Mouse (Mus musculus) mouse embryonic stem cell (cell line): Measurements from ENCODE around the gene Dock9.

Experiments
- in situ Hi-C, 2 experiments: fragments of 300-500 bp; cut with MboI; formaldehyde crosslinking; loops; 1 replicate in 1 of 2; 3 replicates in 1 of 2; pipeline ENCODE4 v1.14.3; 2019 to 2020; ENCODE audit warnings: low sequenced_read_pairs in 2 of 2, low pct_unique_long_range_greater_than_20kb in 1 of 2, mixed read lengths in 1 of 2; ENCODE audit not compliant: unreplicated experiment in 1 of 2

Dock9 gene

DNA sequence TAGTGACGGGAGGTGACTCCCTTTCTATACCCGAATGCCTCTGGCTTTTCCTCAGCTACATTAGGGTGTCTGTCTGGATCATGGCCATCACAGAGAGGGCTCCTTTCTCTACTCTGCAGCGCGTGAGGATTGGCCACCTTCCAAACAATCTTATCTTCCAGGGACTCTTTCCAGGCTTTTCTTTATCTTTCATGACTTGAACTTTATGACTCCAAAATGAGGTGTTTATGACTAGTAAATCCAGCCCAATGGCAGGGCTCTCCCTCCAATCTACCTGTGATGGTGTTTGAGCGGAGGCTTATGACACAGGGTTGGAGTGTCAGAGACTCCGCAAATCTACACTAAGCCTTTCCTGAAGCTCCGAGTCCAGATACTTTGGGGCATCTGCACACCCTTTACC lies 256.4 kb downstream of the Dock9 start:
- in situ Hi-C loops = no loop called here

DNA sequence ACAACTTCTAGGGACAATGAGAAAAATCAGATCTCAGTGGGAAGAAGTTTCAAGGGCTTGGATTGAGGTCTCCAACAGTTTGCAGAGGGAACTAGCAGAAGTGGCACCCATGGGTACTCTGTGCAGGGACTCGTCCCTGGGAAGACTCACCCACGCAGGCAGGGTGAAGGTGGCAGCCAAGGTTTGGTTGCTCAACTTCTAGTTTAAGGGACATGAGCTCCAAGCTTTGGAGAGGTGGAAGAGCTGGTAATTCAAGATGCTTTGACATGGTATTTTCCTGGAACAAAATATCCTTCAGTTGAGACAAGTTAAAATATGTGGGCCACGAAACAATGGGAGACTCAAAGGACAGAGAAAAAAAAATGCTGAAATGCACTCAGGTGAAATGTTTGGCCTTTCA lies 263.1 kb downstream of the Dock9 start:
- in situ Hi-C loops = no loop called here

DNA sequence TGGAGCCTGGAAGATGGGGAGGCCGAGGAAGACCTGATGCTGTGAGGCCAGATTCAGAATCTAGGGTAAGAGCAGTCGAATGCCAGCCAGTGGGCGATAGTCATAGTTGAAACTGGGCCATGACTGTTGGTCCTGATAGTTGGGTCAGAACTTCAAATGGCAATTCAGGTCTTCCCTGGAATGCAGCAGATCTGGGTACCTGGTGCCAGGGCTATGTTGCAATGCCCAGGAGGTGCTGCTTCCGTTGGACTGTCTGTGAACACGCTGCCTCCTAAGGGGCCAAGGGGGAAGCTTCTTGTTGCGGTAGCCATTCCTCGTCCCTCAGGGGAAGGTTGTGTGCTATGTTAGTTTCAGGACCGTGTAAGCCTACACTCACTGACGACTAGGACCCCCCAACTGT lies 266.8 kb downstream of the Dock9 start:
- in situ Hi-C loops = no loop called here

DNA sequence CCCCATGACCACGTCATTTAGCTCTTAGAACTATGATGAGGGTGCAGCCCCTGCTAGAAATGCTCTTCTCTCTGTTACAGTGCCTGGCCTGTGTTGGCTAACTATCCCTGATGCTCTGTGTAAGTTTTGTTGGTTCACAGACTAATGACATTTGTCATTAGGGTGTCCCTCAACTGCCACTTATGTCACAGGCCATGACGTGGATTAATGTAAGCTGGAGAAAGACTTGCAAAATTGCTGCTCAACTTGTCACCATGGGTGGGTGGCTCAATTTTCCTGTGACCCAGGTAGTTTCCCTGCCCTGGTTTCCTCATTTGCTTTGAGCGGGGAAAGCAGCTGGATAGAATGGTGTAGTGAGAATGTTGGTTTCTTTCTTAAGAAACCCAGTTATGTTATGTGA lies 269.8 kb downstream of the Dock9 start:
- in situ Hi-C loops = no loop called here

DNA sequence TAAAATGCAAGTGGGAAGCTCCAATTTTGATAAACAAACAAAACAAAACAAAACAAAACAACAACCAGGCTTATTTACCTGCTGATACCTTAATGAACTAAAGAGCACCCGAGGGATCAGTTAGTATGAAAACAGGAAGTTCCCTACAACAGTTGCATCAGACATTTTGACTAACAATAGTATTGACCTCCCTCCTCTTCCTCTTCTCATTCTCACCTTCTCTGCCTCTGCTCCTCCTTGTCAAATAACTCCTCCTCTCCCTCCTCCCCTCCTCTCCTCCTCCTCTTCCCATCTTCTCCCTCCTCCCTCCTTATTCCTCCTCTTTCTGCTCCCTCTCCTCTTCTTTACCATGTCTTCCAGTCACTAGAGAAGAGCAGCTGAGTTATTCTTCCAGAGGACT lies 270.4 kb downstream of the Dock9 start:
- in situ Hi-C loops = no loop called here

DNA sequence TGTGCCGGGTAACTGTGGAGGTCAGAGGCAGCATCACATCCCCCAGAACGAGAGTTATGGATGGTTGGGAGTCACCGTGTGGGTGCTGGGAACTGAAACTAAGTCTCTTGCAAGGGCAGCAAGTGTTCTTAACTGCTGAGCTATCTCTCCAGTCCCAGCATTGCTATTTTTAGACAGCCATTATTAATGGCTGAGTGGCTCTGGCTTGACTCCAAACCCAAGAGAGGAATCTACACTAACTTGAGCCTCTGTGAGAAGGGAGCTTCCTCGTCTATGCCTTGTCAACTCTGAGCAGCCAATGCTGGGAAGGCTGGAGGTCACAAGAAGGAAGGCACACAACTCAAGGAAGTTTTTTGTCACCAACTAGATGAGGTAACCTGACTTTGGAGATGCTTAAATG lies 275.9 kb downstream of the Dock9 start:
- in situ Hi-C loops = no loop called here

DNA sequence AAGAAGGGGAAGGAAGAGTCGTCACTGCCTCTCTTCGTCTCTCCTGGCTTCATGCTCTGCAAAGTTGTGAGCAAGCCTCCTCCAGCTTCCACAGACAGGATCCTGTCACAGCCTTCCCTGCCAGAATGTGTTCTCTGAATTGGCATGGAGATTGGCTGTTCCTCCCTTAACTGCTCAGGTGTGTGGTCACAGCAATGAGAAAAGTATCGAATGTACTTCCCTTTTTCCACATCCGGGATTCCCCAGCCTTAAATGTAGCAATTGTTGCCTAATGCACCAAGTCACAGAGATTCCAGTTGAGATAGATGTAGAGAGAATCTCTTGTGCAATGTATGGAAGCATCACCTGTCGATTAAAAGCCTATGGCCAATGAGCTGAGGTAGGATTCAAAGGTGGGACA lies 280.8 kb downstream of the Dock9 start:
- in situ Hi-C loops = no loop called here

DNA sequence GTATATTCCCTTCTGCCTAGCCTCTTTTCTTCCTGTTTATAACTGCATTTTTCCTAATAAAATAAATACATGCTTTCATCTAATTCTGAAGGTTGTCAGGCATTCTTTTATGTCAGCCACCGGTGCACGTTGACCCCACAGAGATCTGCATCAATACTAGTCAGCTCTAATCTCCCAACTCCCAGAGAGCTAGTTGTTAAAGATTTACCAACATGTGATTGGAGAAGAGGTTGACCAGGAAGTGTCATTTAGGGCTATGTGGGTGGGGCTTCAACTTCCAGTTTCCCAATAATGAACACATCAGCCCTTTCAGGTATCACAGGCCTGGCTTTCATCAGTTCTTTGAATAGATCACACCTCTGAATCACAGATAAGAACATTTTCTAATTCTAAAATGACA lies 288.7 kb downstream of the Dock9 start:
- in situ Hi-C loops = no loop called here

DNA sequence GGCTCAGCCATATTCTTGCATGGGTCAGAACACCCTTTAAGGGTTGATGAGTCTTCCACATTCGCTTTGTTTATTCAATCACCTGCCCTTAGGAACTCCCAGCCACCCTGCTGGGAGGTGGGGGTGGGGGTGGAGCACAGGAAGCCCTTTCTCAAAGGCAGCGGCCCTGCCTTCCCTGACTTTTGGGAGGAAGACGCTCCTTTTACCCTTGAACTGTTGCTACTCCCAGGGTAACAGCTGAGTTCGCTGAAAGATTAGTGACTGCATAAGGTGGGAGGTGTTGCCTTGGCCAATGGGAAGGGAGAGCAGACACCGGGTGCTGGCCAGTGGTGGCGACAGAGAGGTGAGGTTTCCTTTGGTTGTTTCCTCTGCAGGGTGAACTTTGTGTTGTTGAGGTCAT lies 291.3 kb downstream of the Dock9 start:
- in situ Hi-C loops = no loop called here

DNA sequence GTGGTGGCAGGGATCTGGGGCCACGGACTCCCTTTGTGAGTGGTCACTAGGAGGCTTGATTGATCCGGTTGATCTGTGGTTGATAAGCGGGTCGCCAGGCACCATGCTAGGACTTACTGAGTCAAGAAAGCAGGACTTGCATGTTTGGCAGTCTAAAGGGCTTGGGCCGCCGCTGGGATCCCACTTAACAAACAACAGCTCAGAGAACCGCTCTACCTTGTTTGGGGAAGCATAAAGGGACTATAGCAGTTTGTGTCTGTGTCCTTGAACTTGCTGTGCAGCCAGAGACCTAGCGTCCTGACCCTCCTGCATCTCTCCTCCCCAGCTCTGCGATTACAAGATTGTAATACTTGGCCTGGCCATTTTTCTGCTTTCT lies 292.2 kb downstream of the Dock9 start:
- in situ Hi-C loops = no loop called here

DNA sequence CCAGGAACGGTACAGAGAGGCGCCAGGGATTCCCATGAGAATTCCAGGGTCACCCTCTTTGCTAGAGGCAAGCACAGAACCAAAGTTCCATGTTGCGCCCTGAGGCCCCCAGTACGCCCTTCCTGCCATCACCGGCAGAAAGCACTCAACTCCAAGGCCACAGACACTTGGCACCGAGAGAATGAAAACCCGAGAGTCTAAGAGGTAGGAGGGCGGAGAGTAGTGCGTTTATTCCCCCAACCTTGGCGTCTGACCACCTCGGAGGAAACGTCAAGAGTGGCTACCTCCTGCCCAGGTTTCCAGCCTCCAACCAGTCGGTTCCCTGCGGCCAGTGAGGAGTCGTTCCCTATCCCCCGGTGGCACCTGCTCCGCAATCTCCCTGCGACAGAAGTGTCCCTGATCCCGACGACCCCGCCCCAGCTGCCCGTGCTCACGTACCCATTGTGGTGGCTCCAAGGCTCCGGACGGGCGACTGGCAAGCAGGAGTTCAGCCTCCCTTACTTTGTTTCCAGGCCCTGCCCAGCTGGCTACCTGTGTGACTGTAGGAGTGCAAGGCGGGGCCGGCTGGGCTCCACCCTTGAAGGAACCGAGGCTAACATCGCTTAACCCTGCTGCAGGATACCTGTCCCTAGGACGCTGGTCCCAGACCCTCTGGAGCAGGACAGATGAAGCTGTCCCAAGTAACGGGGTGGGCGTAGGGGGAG lies 292.7 kb downstream of the Dock9 start, which contains the start of gene Slc15a1:
Gene Slc15a1, minus strand, starts transcription at position 472 of the 704 bp plus-strand sequence.
- in situ Hi-C loops = no loop called here

DNA sequence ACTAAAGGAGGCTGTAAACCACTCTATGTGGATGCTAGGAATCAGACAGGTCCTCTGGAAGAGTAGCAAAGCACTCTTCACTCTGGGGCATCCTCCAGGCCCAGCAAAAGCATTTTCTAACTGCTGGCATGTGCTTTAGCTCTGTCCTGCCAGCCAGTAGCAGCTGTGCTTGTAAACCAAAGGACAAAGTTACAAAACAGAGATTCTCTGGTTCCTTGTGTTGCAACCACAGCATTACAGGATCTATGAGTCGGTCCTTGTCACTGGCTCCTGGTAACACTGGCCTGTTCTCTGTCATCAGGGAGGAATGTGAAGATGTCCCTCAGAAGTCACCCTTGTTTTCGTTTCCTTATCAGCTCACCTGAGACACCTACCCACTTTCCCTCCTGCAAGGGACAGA lies 297.1 kb downstream of the Dock9 start:
- in situ Hi-C loops = no loop called here

DNA sequence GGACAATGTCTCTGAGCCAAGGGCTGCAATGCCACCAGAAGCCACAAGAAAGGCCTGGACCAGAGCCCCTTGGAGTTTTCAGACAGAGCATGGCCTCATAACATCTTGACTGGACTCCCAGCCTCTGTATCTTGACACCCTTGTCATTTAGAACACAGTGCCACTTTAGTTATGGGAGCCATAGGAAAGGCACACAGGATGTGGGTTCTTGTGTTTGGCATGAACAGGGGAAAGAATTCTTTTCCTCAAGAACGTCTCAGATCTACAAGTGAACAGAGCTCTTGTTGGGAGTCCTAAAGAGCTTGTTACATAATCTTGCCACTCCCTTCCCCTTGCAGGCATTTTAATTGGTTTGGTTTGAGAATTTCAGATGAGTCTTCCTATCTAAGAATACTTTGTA lies 297.9 kb downstream of the Dock9 start:
- in situ Hi-C loops = no loop called here

DNA sequence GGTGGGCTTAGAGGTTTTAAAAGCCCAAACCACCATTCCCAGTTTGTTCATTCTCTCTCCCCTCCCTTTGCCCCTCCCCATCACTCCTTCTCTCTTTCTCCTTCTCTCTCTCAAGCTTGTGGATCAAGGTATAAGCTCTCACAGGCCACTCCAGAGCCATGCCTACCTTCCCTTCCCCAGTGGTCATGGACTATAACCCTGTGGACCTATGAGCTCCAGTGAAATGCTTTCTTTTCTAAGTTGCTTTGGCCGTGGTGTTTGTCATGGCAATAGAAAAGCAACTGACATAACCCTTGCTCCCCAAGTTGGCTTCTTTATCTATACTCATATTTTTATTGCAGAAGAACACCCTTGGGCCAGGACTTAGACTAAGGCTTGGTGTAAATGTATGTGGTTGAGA lies 299.8 kb downstream of the Dock9 start:
- in situ Hi-C loops = no loop called here

DNA sequence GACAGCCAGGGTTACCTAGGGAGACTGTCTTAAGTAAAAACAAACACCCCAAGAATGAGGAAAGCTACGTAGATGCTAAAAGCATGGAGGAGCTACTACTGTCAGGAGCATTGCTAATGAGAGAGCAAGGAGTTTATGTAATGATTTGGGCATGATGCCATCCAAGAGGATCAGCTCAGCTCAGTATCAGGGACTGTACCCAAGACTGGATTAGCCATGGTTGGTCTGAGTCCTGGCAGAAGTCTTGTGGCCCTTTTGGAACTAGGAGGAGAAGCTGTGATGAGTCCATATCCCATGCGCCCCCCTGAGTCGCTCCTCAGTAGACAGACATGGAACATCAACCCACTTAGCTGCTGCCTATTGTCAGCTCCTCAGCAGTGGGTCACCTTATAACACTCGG lies 301.9 kb downstream of the Dock9 start:
- in situ Hi-C loops = no loop called here

DNA sequence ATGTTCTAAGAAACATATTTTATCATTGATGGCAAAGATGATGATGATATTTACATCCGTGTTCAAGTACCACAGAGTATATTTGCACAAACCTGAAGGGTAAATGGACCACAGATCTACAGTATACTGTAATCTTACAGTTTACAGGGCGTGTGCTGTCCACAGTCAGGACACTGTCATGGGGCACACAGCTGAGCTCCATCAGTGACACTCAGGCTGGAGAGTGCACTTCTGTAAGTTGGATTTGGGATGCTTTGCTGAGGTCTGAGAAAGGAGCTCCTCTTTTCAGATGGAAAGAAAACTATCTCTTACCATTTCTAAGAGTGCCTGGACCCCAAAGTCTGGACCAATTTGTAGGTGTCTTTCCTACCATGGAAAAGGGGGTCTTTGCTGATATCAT lies 302.5 kb downstream of the Dock9 start:
- in situ Hi-C loops = no loop called here

DNA sequence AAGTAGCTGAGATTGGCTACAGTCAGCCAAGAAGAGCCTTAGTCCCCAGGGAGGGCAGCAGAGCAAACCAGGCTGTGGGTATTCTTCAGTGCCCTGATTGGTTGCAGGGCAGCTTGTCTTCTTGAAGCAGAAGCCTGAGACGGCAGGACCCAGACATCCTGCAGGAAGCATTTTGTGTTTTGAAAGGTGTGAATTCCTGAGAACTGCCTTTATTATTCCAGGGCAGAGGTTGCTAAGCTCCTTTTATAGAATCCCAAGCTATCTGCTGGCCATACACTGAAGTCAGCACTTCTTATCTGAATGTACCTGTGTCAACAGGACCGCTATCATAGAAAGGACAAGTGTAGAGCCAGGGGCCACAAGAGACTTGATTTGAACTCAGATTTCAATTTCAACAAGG lies 303.4 kb downstream of the Dock9 start:
- in situ Hi-C loops = no loop called here

DNA sequence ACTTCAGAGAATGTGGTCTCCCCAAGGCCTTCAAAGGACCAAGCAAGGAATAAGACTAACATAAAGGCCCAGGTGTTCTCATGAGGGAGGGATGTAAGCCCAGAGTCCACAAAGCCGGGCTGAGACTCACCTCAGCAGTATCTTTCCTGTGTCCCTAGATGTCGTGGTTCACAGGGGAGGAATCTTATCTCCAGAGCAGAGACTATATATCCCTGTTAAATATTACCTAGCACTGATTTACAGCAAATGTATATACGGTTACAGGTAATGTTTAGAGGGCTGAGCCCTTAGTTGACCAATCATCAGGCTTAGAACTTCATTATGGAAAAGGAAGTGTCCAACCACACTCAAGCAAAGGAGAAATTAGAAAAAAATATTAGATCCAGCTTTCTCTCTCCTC lies 303.9 kb downstream of the Dock9 start:
- in situ Hi-C loops = no loop called here

DNA sequence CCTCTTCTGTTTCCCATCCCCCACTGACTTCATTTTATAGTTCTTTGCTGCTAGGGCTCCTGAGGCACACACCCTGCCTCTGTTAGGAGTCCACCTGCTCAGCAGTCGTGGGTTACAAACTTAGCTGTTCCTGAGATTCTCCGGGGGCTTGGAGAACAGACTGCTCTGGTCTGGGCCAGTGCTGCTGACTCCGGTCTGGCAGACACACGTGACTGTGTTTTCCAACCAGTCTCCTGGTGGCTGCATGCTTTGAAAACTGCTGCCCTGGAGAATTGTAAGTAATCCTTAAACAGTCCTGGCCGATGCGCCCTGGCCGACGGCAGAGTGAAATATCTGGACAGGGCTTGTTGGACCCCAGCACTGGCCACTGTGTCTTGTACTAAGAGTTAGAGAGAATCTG lies 305.3 kb downstream of the Dock9 start:
- in situ Hi-C loops = no loop called here
